Mouse (Mus musculus): Measurements from ENCODE around the gene Peli2.
"Not testable (repeated sequence)": the region's sequence is repeated elsewhere in the genome, so short reads cannot be mapped to it uniquely, and the experiment has no call there.

Peli2 gene

DNA sequence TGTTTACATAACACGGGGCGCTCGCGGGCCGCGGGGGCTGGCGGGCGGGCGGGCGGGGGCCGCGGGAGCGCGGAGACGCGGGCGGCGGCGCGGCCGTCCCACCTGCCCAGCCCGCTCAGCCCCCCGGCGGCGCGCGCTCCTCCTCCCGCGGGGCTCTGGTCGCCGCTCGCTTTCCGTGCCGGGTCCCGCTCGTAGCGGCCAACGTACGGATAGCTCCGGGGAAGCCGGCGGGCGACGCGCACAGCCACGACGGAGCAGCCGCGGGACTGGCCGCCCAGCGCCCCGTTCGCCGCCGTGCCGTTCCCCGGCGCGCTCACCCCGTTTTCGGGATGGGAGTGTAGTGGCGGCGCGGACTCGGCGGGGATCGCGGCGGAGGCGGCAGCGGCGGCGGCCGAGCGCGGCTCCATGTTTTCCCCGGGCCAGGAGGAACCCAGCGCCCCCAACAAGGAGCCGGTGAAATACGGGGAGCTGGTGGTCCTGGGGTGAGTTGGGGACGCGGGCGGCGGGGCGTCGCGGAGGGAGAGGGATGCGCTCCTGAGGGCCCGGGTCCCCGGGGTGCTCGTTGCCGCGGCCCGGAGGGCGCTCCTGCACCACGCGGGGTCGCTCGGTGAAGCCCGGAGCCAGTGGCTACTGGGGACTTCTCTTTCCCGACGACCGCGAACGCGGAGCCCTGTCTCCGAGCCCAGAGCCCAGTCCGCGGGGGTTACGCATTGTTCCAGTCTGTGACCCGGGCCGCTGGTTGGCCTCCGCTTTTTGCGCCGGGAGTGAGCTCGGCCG, at the start of gene Peli2:
Peli2 (plus strand) TSS at position 72 of the 777 bp plus-strand sequence.
- DNase-seq (ENCODE audit: low spot score in 2 of 2), result peak; percentile 60 to 82

GRCm38 (mm10) chr14:48072104-48072503, 48.5 kb upstream of the Peli2 start:
- DNase-seq (ENCODE audit: low spot score in 2 of 2), result no peak

DNA sequence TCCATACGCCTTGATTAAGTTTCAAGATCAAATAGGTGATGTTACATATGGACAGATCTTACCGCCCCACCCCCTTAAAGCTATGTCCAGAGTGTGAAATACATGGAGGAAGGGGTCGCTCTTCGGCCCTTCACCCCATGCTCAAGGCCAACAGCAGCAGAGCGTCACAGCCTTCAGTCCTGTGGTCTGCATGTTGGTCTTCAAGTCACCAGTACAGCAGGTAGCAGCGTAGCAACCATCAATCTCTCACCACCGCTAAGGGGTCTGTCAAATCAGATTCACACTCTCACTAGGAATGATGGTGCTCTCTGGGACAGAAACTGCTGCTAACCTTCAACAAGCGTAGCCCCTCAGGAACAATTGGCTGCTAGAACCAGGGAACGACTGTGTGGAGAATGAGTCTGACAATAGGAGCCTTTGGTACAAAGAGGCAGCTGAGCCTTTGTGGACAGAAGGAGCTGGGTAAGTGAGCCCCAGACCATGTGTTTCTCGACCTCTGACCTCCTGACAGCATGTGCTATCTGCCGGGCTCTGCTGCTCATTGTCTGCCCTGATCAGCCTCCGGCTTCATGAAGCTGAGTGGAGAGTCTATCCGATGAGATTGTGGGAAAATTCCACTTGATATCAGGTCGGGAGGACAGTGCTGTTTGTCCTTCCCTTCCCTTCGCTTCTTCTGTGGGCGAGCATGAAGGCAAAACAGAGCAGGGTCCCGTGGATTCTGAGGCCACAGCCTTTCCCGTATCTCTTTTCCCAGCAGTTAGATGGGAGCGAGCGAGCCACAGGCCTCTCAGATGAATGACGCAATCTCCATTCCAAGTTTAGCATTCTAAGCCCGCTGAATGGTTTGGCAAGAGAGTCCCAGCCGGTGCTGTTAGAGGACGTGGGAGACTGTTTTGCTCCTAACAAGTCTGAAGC, 47.1 kb upstream of the Peli2 start:
- no peak for DNase-seq (ENCODE audit: low spot score in 2 of 2)

- DNase-seq (ENCODE audit: low spot score in 2 of 2), result not testable (repeated sequence)
Measured at GRCm38 (mm10) chr14:48079574-48079973, 41.0 kb upstream of the Peli2 start.

GRCm38 (mm10) chr14:48083836-48084812, 36.5 kb upstream of the Peli2 start:
- DNase-seq (ENCODE audit: low spot score in 2 of 2), result no peak

DNA sequence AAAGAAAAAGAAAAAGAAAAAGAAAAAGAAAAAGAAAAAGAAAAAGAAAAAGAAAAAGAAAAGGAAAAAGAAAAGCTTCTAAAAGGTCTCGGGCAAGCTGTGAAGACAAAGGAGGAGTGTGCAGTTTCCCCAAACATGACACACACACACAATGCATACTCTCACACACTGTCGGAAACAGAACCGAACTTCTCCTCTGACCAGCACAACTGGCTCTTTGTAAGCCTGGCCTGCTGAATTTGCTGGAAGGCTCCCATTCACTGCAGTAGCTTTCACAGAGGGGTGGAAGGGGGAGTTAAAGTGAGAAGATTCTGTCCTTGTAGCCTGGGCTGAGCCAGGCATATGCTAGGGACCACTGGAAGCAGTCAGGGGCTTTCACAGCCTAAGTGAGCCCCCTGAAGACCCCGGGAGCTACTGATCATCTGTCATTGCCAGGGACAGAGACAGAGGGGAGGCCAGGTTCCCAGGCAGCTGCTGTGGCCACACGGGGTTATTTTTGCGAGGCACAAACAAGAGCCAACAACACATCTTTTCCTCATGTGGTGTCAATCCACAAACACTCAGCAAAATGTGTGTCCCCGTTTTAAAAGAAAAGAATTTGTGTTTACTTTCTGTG, 33.8 kb upstream of the Peli2 start:
- DNase-seq (ENCODE audit: low spot score in 2 of 2), result no peak

DNA sequence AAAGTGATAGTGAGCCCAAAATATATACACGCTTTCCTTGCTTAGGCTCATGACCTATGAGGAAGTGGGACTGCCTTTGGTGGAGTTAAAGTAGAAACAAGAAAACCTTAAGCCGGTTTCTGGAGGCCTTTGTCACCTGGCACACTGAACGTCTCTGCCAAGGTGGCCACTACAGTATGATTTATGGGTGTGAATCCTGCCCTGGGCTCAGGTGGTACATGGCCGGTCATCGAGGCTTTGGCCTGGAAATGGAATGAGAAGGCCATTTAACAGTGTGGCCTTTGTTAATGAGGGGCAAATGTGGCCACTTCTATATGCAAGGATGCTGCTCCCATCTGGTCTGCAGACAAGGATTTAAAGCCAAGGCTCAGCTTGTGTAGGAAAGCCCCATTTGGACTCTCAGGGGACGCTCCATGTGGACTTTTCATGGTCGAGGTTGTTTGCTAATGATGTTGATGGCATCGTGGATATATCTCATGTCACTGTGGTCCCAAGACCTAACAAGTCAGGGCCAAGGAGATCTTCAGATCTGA, 33.3 kb upstream of the Peli2 start:
- no peak for DNase-seq (ENCODE audit: low spot score in 2 of 2)

- no peak for DNase-seq (ENCODE audit: low spot score in 2 of 2)
Measured at GRCm38 (mm10) chr14:48090465-48090864, 30.2 kb upstream of the Peli2 start.

GRCm38 (mm10) chr14:48091160-48091559, 29.5 kb upstream of the Peli2 start:
- no peak for DNase-seq (ENCODE audit: low spot score in 2 of 2)

DNA sequence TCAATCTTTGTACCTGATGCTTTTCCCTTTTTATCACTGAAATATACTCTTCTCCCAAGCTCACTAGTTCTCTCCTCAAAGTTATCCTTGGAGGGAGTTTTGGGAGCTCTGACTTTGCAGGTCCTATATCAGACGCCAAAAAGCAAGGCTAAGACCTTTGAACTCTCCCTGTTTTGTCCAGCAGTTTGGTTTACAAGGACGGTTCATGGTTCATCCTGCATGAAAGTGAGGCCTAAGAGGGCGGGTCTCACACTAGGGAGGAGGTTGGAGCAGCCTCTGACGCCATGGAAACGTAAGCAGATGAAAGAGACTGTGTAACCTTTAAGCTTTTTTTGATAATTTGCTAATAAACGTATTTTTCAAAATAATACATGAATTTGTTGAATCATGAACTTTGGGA, 22.4 kb upstream of the Peli2 start:
- no peak for DNase-seq (ENCODE audit: low spot score in 2 of 2)

- no peak for DNase-seq (ENCODE audit: low spot score in 2 of 2)
Measured at GRCm38 (mm10) chr14:48099354-48099753, 21.3 kb upstream of the Peli2 start.

DNA sequence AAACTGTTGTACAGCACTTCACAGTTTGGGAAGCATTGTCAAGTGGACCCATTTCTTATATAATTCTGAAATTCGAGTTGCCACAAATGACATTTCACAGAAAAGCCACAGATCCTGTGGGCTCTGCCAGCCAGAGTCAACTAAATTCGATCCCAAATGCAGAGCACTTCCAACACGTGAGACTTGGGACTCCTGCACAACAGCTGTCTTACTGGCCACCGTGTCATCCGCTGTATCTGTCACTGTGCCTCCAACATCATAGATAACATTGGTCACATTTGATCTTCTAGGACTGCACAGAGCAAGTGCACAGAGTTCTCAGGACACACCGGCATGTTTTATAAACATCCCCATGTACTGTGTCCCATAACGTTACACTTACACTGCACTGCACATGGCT, 14.2 kb upstream of the Peli2 start:
- DNase-seq (ENCODE audit: low spot score in 2 of 2), result no peak

DNA sequence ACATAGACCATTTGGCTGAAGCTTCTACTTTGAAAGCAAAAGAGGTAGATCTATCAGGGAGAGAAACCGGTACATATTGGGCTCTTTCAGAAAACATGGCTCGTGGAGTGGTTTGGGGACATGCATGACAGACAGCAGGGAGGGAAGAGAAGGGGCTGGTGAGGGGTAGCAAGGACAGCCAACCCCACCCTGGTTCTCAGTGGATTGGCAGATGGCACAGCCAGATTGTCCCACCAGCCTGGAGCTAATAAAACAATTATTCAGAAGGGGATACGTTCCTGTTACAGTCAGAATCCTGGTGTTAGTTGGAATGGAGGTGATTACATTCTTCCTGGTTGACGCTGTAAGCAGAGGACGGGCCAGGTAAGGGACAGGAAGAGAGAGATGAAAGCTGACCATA, 2.6 kb upstream of the Peli2 start:
- DNase-seq (ENCODE audit: low spot score in 2 of 2), result no peak

DNA sequence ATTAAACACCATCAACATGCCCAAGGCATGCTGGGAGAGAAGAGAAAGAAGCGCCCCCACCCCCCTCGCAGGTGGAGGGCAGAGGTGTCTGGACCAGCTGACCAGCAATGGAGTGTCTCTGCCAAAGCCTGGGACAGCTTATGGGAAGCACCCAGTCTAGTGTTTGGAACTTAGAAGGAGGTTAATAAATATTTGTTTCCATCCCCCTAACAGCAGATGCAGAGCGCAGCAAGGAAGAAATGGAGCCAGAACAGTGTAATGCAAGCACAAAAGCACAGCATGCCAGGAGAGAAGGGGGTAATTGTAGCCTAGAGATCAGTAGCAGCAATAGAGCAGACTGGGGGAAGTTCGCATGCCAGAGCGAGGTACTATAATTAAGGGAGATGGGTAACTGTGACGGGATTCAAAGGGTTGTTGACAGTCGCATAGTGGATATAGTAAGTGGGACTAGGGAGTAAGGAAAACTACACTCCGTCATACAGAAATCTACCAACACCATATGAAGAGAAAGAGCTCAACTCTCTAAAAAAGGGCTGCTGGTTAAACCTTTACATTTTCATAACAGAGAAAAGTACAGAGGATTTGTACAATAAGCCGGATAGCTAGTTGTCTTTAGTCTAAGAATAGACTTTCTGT, 1.5 kb upstream of the Peli2 start:
- DNase-seq (ENCODE audit: low spot score in 2 of 2), result no peak

GRCm38 (mm10) chr14:48119648-48120270, 864 bp upstream of the Peli2 start:
- DNase-seq (ENCODE audit: low spot score in 2 of 2), result no peak

GRCm38 (mm10) chr14:48120443-48120751, 226 bp upstream of the Peli2 start:
- no peak for DNase-seq (ENCODE audit: low spot score in 2 of 2)

DNA sequence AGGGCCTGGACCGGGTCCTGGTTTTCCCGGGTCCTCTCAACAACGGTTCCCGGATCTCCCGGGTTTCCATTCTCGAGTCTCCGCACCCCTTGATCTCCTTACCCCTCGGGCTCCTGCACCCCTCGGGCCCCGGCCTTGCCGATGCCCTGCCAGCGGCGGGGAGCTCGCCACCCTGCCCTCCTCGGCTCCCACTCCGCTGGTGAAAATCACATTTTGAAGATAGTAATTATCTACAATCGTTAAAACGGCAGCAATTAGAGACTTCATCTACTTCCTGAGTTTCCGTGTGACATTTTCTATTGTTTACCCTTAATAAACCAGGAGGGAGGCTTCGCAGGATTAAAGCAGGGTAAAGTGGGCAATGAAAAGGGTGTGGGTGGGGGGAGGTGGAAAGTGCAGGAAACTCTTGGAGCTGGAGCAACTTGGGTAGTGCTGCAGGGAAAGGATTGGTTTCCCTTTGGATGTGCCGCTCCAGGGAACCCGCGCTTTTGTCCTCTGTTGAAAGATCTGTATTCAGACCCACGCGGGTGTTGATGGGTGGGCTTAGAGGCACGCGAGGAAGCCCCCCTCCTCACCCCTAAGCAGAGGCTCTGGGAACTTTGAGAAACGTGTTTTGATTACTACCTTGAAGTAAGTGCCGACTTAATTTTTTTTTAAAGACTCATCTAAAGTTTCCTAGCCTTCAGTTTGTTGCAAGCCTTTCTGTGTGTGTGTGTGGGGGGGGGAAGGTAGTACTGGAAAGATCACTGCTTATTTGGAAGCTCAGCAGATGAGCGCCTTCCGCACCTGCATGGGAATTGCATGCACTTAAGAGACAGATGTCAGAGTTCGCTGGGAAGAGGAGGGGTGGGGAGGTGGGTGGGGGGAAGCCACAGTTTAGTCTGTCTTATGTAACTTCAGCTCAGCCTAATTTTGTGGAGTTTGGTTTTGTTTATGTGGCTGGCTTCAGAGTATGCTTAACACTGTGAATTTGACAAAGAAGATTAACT, 1.2 kb downstream of the Peli2 start:
- DNase-seq (ENCODE audit: low spot score in 2 of 2), result no peak

- DNase-seq (ENCODE audit: low spot score in 2 of 2), result no peak
Measured at GRCm38 (mm10) chr14:48124011-48124410, 3.4 kb downstream of the Peli2 start.

- no peak for DNase-seq (ENCODE audit: low spot score in 2 of 2)
Measured at GRCm38 (mm10) chr14:48124816-48125215, 4.2 kb downstream of the Peli2 start.

Measured in urinary bladder, postnatal 4 days (tissue).